Mouse (Mus musculus) forebrain, embryonic 12.5 days (tissue): ENCODE measurements around the gene Eif2ak1. TPM values are rescaled to one million over a fixed set of nuclear protein-coding genes. Genes with fewer than 3 reads are reported as not detected.

Experiments used
- ATAC-seq: fragments of 200-750 bp; cut with Nextera tagmentation; 2 replicates; pipeline ENCODE4 v1.8.0; 2017; ENCODE audit warnings: moderate TSS enrichment; ENCODE audit not compliant: low FRiP score
- H3K27ac ChIP-seq: fragments of 300-500 bp; sonication (generic); 2 replicates; pipeline ENCODE4 v1.5.1; 2016; ENCODE audit warnings: mild to moderate bottlenecking
- H3K27me3 ChIP-seq: fragments of 300-500 bp; sonication (generic); 2 replicates; pipeline ENCODE4 v1.6.1; 2016; ENCODE audit warnings: mild to moderate bottlenecking
- H3K36me3 ChIP-seq: fragments of 300-500 bp; sonication (generic); replicated peaks from 2 replicates; pipeline ENCODE4 v1.6.1; 2016; ENCODE audit warnings: mild to moderate bottlenecking
- H3K4me1 ChIP-seq: fragments of 300-500 bp; sonication (generic); 2 replicates; pipeline ENCODE4 v1.6.1; 2016
- H3K4me2 ChIP-seq: fragments of 300-500 bp; sonication (generic); 2 replicates; pipeline ENCODE4 v1.6.1; 2016; ENCODE audit warnings: mild to moderate bottlenecking, moderate library complexity
- H3K4me3 ChIP-seq: fragments of 300-500 bp; sonication (generic); replicated peaks from 2 replicates; pipeline ENCODE4 v1.5.1; 2016; ENCODE audit warnings: mild to moderate bottlenecking
- H3K9ac ChIP-seq: fragments of 300-500 bp; sonication (generic); 2 replicates; pipeline ENCODE4 v1.6.1; 2016; ENCODE audit warnings: mild to moderate bottlenecking
- H3K9me3 ChIP-seq: fragments of 300-500 bp; sonication (generic); 2 replicates; pipeline ENCODE4 v1.6.1; 2016
- WGBS: fragments of 180-500 bp; shearing (Covaris S2); methylation state at CpG from one replicate; pipeline ENCODE4 v1.1.7; 2016; 5-methylcytosine and 5-hydroxymethylcytosine counted together
- polyA plus RNA-seq: library from polyadenylated mRNA; unstranded; fragments of >200 nt; fragmentation: Nextera tagmentation; extraction: Ambion mirVana; gene quantifications from 2 replicates; pipeline ENCODE4 v1.2.1, GENCODE M21; 2016

Gene Eif2ak1
- polyA plus RNA-seq, 1 experiment from 2014 or later: 46.2 TPM

GRCm38 (mm10) chr5:143908926-143909325, 91.3 kb downstream of the Eif2ak1 start:
- Histone ChIP-seq H3K4me2 (peak overlapping the region; percentile 69), H3K36me3 (peaks cover 24% of the 10 kb centered on the region), H3K27me3 (no peaks in the 10 kb centered on the region), H3K9ac (peak overlapping the region; percentile 46), H3K4me1 (peaks cover 25% of the 10 kb centered on the region), H3K9me3 (no peaks in the 10 kb centered on the region), H3K27ac (peak overlapping the region; percentile 79; the same call in 1 of the 2 replicates), H3K4me3 (peak overlapping the region; percentile 69)
- ATAC-seq: no peak
- 1% methylated on average over 9 of the region's 9 CpGs for WGBS

- H3K36me3 ChIP-seq: peaks cover 21% of the 10 kb centered on the region
- H3K27me3 ChIP-seq: no peaks in the 10 kb centered on the region
- H3K9me3 ChIP-seq: no peaks in the 10 kb centered on the region
- peaks cover 25% of the 10 kb centered on the region for H3K4me1 ChIP-seq
- H3K4me3 ChIP-seq: peak within 1 kb of the TSS; percentile 69
- H3K9ac ChIP-seq: peak within 1 kb of the TSS; percentile 62
- peak; percentile 99 for ATAC-seq
- H3K4me2 ChIP-seq: peak within 1 kb of the TSS; percentile 69
- peak within 1 kb of the TSS; percentile 79 for H3K27ac ChIP-seq
- WGBS: under 1% methylated on average over 70 of the region's 70 CpGs
Measured at GRCm38 (mm10) chr5:143909417-143910400, 92.1 kb downstream of the Eif2ak1 start, which contains the start of the genes Aimp2 and Pms2. Gene Aimp2 (minus strand): TSS chr5:143909847. Gene Pms2 (plus strand): TSS chr5:143909964.

GRCm38 (mm10) chr5:143916221-143916620, 98.6 kb downstream of the Eif2ak1 start:
- H3K9me3 ChIP-seq: no peaks in the 10 kb centered on the region
- no peak for ATAC-seq
- no peaks in the 10 kb centered on the region for H3K27me3 ChIP-seq
- H3K36me3 ChIP-seq: peaks cover 49% of the 10 kb centered on the region
- no peak overlapping the region for H3K9ac ChIP-seq
- H3K4me1 ChIP-seq: peaks cover under 1% of the 10 kb centered on the region; the same call in 1 of the 2 replicates
- no peak overlapping the region for H3K4me2 ChIP-seq
- H3K27ac ChIP-seq: no peak overlapping the region
- 92% methylated on average over 9 of the region's 9 CpGs for WGBS
- no peak overlapping the region for H3K4me3 ChIP-seq

GRCm38 (mm10) chr5:143917418-143917817, 99.8 kb downstream of the Eif2ak1 start:
- WGBS: 57% methylated on average over 5 of the region's 5 CpGs
- ATAC-seq: no peak
- Histone ChIP-seq H3K9ac (no peak overlapping the region), H3K4me3 (no peak overlapping the region), H3K9me3 (no peaks in the 10 kb centered on the region), H3K27me3 (no peaks in the 10 kb centered on the region), H3K27ac (no peak overlapping the region), H3K36me3 (peaks cover 58% of the 10 kb centered on the region), H3K4me1 (no peaks in the 10 kb centered on the region), H3K4me2 (no peak overlapping the region)

GRCm38 (mm10) chr5:143918120-143918519, 100.5 kb downstream of the Eif2ak1 start:
- WGBS: 94% methylated on average over 3 of the region's 3 CpGs

GRCm38 (mm10) chr5:143924781-143925452, 107.3 kb downstream of the Eif2ak1 start:
- 89% methylated on average over 6 of the region's 6 CpGs for WGBS
- Histone ChIP-seq H3K27me3 (no peaks in the 10 kb centered on the region), H3K27ac (no peak overlapping the region), H3K9ac (no peak overlapping the region), H3K4me3 (no peak overlapping the region), H3K4me1 (no peaks in the 10 kb centered on the region), H3K9me3 (no peaks in the 10 kb centered on the region), H3K4me2 (no peak overlapping the region), H3K36me3 (peaks cover 79% of the 10 kb centered on the region)
- ATAC-seq: no peak

More at GRCm38 (mm10) chr5:143918120-143918519, 100.5 kb downstream of the Eif2ak1 start:
- no peak for ATAC-seq
- no peak overlapping the region for H3K4me3 ChIP-seq
- H3K36me3 ChIP-seq: peaks cover 61% of the 10 kb centered on the region
- no peaks in the 10 kb centered on the region for H3K9me3 ChIP-seq
- H3K9ac ChIP-seq: no peak overlapping the region
- H3K27ac ChIP-seq: no peak overlapping the region
- H3K4me1 ChIP-seq: no peaks in the 10 kb centered on the region
- H3K27me3 ChIP-seq: no peaks in the 10 kb centered on the region
- H3K4me2 ChIP-seq: no peak overlapping the region

GRCm38 (mm10) chr5:143927875-143928274, 110.3 kb downstream of the Eif2ak1 start, which contains the start of gene Gm42421:
Gene Gm42421 (plus strand): TSS chr5:143928175.
- 94% methylated on average over 8 of the region's 8 CpGs for WGBS
- Histone ChIP-seq H3K27ac (no peak within 1 kb of the TSS), H3K27me3 (no peaks in the 10 kb centered on the region), H3K4me2 (no peak within 1 kb of the TSS), H3K36me3 (peaks cover 79% of the 10 kb centered on the region), H3K9ac (no peak within 1 kb of the TSS), H3K4me3 (no peak within 1 kb of the TSS), H3K4me1 (no peaks in the 10 kb centered on the region), H3K9me3 (no peaks in the 10 kb centered on the region)
- no peak for ATAC-seq

- Histone ChIP-seq H3K4me1 (no peaks in the 10 kb centered on the region), H3K27ac (no peak overlapping the region), H3K36me3 (peaks cover 69% of the 10 kb centered on the region), H3K4me2 (no peak overlapping the region), H3K27me3 (no peaks in the 10 kb centered on the region), H3K9ac (no peak overlapping the region), H3K9me3 (no peaks in the 10 kb centered on the region), H3K4me3 (no peak overlapping the region)
- ATAC-seq: no peak
- 89% methylated on average over 4 of the region's 4 CpGs for WGBS
Measured at GRCm38 (mm10) chr5:143929291-143929690, 111.7 kb downstream of the Eif2ak1 start.

GRCm38 (mm10) chr5:143930656-143931055, 113.1 kb downstream of the Eif2ak1 start:
- ATAC-seq: no peak
- 94% methylated on average over 12 of the region's 12 CpGs for WGBS
- peaks cover 55% of the 10 kb centered on the region for H3K36me3 ChIP-seq

GRCm38 (mm10) chr5:143931863-143932580, 114.4 kb downstream of the Eif2ak1 start:
- WGBS: 89% methylated on average over 6 of the region's 6 CpGs
- no peak overlapping the region for H3K9ac ChIP-seq
- H3K4me2 ChIP-seq: no peak overlapping the region
- no peak overlapping the region for H3K27ac ChIP-seq
- peaks cover 42% of the 10 kb centered on the region for H3K36me3 ChIP-seq
- ATAC-seq: no peak
- no peaks in the 10 kb centered on the region for H3K9me3 ChIP-seq
- no peak overlapping the region for H3K4me3 ChIP-seq
- H3K4me1 ChIP-seq: no peaks in the 10 kb centered on the region
- no peaks in the 10 kb centered on the region for H3K27me3 ChIP-seq

More at GRCm38 (mm10) chr5:143930656-143931055, 113.1 kb downstream of the Eif2ak1 start:
- Histone ChIP-seq H3K9ac (no peak overlapping the region), H3K4me1 (no peaks in the 10 kb centered on the region), H3K4me2 (no peak overlapping the region), H3K4me3 (no peak overlapping the region), H3K27me3 (no peaks in the 10 kb centered on the region), H3K27ac (no peak overlapping the region), H3K9me3 (no peaks in the 10 kb centered on the region)

- 14% methylated on average over 8 of the region's 8 CpGs for WGBS
- H3K4me2 ChIP-seq: peak within 1 kb of the TSS; percentile 26; the same call in 1 of the 2 replicates
- H3K4me3 ChIP-seq: no peak within 1 kb of the TSS
- ATAC-seq: no peak
- no peaks in the 10 kb centered on the region for H3K27me3 ChIP-seq
- H3K9ac ChIP-seq: no peak within 1 kb of the TSS
- H3K36me3 ChIP-seq: peaks cover 41% of the 10 kb centered on the region
- no peaks in the 10 kb centered on the region for H3K9me3 ChIP-seq
- no peaks in the 10 kb centered on the region for H3K4me1 ChIP-seq
- H3K27ac ChIP-seq: no peak within 1 kb of the TSS
Measured at GRCm38 (mm10) chr5:143932831-143933230, 115.2 kb downstream of the Eif2ak1 start, which contains the start of gene Rsph10b. Gene Rsph10b (plus strand): TSS chr5:143933035.
